Comparison of ENCODE assay signal across 21 mouse cellular contexts in the genomic region with DNA sequence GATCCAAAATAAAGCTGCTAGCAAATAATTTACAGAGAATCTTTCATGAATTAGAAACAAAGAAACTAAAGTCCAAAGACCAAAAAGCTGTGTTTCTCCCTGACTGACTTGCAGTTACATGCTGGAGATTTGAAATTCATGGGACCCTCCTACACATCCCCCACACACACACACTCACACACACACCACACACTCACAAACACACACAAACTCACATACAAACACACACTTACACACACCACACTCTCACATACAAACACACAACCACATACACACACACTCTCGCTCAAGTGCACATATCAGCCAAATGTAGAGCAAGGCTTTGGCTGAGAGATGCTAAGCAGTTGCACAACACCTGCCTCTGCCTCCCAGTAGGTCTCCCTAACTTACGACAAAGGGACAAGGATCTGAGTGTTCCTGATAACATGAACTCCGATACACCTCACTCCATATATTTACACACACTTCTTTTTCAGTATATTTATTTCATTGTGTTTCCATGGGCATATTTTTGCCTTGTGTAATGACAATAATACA. TPM values are rescaled to one million over a fixed set of nuclear protein-coding genes. Genes with fewer than 3 reads are reported as not detected.
"Had no signal": no experiment of that assay in that cellular context is flagged by ENCODE, and none has a peak within 500 bp of the region (broad histone marks: within the 10 kb centered on the region; RNA-seq: fewer than 3 reads in every experiment).

No protein-coding gene starts in this region.

- H3K4me1 ChIP-seq: liver, embryonic 13.5 days; lung, embryonic 15.5 days; megakaryocyte, embryonic 14.5 days; midbrain, embryonic 10.5 days; midbrain, embryonic 13.5 days; neural tube, embryonic 13.5 days; stomach, embryonic 15.5 days had no signal

- H3K9ac ChIP-seq: limb, embryonic 13.5 days; liver, embryonic 13.5 days; lung, embryonic 15.5 days; midbrain, embryonic 13.5 days; neural tube, embryonic 13.5 days; stomach, embryonic 15.5 days had no signal

- H3K27ac ChIP-seq: limb, embryonic 10.5 days; limb, embryonic 13.5 days; liver, embryonic 13.5 days; lung, embryonic 15.5 days; midbrain, embryonic 10.5 days; midbrain, embryonic 13.5 days; neural tube, embryonic 13.5 days; stomach, embryonic 15.5 days had no signal

- H3K4me3 ChIP-seq: limb, embryonic 10.5 days; limb, embryonic 13.5 days; liver, embryonic 13.5 days; lung, embryonic 15.5 days; megakaryocyte, embryonic 14.5 days; midbrain, embryonic 10.5 days; midbrain, embryonic 13.5 days; myocyte; neural tube, embryonic 13.5 days; stomach, embryonic 15.5 days had no signal

- H3K27me3 ChIP-seq: limb, embryonic 13.5 days; liver, embryonic 13.5 days; lung, embryonic 15.5 days; megakaryocyte, embryonic 14.5 days; midbrain, embryonic 13.5 days; neural tube, embryonic 13.5 days; stomach, embryonic 15.5 days had no signal

- H3K9me3 ChIP-seq: limb, embryonic 10.5 days; limb, embryonic 13.5 days; liver, embryonic 13.5 days; lung, embryonic 15.5 days; megakaryocyte, embryonic 14.5 days; midbrain, embryonic 10.5 days; midbrain, embryonic 13.5 days; neural tube, embryonic 13.5 days; stomach, embryonic 15.5 days had no signal

- H3K36me3 ChIP-seq: limb, embryonic 10.5 days; limb, embryonic 13.5 days; liver, embryonic 13.5 days; lung, embryonic 15.5 days; midbrain, embryonic 10.5 days; midbrain, embryonic 13.5 days; neural tube, embryonic 13.5 days; stomach, embryonic 15.5 days had no signal

- DNase-seq: liver, embryonic 13.5 days; lung, adult 18-20 months; lung, postnatal 10 days; lung, postnatal 36 days; retina, postnatal 1 day; right cerebral cortex, postnatal 25 days; spleen, adult 18-20 months; thymus, postnatal 25 days had no signal

- H3K4me2 ChIP-seq: limb, embryonic 13.5 days; liver, embryonic 13.5 days; lung, embryonic 15.5 days; midbrain, embryonic 13.5 days; neural tube, embryonic 13.5 days; stomach, embryonic 15.5 days had no signal

- ATAC-seq: intestine, postnatal 0 days; midbrain, embryonic 13.5 days; midbrain, embryonic 16.5 days had no signal

RNA-seq across cellular contexts. Expression of gene Arhgap42, which starts 16.9 kb away (rescaled TPM):
- total RNA-seq: monocyte, adult 5-6 weeks; neutrophil, adult 5-6 weeks had no signal
